Mouse (Mus musculus): ENCODE measurements around the gene Flt1.
"Not testable (repeated sequence)": the region's sequence is repeated elsewhere in the genome, so short reads cannot be mapped to it uniquely, and the experiment has no call there.

- TF ChIP-seq POLR2A (IDR thresholded peaks at IDR 0.05; ENCODE audit: borderline replicate concordance, extremely low read depth, low read depth, low read length); CTCF (IDR thresholded peaks at IDR 0.05; ENCODE audit: insufficient read depth, low read length): not testable (repeated sequence)
Measured at GRCm38 (mm10) chr5:147557641-147558040, 168.2 kb downstream of the Flt1 start.

All from lung, adult 2 months (tissue).